Mouse (Mus musculus) mouse trophoblast stem cell (cell line): ENCODE data around the gene Rnf151.
"Not testable (repeated sequence)": the region's sequence is repeated elsewhere in the genome, so short reads cannot be mapped to it uniquely, and the experiment has no call there.

Source experiments
- in situ Hi-C, 2 experiments: fragments of 300-500 bp; cut with MseI, MboI; formaldehyde crosslinking; loops; 2 replicates in 1 of 2; 3 replicates in 1 of 2; pipeline ENCODE4 v1.15.1; 2025

Rnf151 gene

DNA sequence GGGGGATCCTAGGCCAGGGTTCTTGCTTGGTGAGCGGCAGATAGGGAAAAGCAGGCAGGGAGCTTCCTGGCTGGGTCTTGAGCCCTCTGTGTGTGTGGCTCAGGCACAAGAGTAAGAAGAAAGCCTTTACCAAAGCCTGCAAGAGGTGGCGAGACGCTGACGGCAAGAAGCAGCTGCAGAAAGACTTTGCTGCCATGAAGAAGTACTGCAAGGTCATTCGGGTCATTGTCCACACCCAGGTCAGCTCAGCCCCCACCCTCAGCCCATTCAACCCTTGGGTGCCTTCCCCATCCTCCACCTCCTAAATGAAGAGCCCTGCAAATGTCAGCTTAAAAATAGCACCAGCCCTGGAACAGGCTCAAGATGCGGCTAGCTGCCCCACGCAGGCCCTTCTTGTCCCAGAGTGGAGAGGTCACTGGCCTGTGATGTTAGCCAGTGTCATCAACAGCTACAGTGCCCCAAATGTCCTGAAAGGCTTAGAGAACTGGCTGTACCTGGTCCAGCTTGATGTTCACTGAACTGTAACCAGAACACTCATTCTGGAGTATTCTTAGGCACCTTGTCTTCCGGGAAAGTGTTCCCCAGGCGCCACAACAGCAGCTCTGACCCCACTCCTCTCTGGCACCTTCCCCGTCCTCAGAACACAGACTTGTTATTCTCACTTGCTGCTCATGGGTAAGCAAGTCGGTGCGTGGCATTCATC lies 14.5 kb upstream of the Rnf151 start:
- in situ Hi-C loops: no loop called here

DNA sequence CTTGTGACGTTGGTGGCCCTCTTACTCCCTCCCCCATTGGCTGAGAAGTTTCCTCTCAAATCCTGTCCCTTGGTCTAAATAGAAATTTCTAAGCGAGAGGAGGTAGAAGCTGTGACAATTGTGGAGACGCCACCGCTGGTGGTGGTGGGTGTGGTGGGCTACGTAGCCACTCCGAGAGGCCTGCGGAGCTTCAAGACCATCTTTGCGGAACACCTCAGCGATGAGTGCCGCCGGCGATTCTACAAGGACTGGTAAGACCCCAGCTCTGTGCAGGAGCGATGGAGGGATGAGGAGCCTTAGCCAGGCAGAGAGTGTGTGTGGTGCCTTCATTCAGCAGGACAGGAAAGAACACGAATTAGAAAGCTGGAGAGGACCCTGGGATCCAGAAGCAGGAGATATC lies 12.9 kb upstream of the Rnf151 start:
- in situ Hi-C loops: no loop called here

DNA sequence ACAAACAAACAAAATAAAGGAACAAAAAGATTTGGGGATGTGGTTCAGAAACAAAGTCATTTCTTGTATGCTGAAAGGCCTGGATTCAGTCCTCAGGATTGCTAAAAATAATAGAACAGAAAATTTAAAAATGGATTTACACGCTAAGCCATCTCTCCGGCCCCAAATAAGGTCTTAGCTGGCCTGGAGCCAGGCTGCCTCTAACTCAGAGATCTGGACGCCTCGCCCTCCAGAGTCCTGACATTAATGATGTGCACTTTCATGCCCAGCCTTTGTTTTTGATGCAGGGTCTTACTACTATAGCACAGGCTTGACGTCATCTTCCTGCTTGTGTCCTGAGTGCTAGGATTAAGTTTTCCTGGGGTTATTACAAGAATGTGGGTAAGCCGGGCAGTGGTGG lies 11.2 kb upstream of the Rnf151 start:
- in situ Hi-C loops: no loop called here

DNA sequence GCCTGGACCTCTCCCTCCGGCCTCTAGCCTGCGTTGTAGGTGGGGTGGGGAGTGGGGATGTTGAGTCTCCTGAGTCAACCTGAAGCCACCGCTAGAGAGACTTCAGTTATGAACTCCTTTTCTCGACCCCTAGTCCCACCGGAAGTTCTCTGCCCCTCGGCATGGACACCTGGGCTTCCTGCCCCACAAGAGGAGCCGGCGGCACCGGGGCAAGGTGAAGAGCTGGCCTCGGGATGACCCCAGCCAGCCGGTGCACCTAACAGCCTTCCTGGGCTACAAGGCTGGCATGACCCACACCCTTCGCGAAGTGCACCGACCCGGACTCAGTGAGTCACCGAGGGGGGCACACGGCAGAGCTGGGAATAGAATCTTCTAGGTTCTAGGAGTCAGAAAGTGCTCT lies 10.3 kb upstream of the Rnf151 start:
- in situ Hi-C loops: no loop called here

DNA sequence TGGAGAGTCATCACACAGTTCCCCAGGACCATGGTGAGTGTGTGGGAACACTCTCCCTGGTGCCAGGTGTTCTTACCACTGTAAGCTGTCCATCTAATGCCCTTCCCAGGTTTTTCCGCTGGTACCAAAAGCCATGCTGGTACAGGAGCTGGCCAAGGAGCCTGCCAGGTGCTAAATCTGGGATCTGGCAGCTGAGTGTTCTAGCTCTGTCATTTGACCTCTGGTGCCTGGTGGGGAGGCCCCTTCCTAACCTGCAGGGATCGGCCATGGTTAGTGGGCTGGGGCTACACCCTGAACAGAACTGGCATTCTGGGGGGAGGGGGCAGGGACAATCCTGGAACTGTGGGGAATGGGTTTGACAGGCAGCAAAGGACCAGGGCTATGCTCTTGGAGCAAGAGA lies 9.8 kb upstream of the Rnf151 start, which contains the start of gene Rpl3l:
Rpl3l (plus strand) TSS at position 203 of the 400 bp plus-strand sequence.
- in situ Hi-C loops: no loop called here

DNA sequence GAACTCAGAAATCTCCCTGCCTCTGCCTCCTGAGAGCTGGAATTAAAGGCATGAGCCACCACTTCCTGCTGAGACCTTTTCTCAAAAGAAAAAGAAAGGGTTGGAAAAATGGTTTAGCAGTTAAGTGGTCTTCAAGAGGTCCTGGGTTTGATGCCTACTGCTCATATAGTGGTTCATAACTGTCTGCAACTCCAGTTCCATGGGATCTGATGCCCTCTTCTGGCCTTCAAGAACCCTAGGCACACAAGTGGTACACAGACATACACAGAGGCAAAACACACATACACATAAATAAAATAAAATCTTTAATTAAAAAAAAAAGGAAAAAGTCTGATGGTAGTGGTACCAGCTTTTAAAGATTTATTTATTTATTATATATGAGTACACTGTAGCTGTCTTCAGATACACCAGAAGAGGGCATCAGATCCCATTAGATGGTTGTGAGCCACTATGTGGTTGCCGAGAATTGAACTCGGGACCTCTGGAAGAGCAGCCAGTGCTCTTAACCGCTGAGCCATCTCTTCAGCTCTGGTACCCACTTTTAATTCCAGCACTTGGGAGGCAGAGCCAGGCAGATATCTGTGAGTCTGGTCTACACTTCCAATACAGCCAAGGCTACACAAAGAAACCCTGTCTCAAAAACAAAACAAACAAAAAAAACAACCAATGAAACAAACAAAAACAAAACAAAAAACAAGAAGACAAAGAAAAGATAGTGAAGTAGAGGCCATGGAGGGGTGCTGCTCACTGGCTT lies 8.0 kb upstream of the Rnf151 start:
- in situ Hi-C loops: no loop called here

DNA sequence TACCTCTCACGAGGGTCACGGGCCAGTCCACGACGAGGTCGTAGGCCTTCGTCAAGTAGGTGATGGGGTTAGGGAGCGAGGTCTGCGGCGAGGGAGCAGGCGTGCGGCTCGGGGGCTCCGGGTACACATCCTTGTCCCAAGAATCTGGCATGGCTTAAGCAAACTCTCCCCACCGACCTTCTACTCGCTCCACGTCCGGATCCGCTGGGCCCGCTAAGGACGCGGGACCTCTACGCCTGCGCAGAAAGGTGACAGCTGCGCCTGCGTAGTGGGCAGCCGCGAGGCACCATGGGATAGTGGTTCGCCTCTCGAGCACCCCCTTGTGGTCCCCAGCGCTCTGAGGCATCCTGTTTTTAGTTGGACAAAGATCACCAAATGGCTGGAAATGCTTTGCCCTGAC lies 6.3 kb upstream of the Rnf151 start, which contains the start of gene Ndufb10:
Ndufb10 (minus strand) TSS at position 295 of the 400 bp plus-strand sequence.
- in situ Hi-C loops: no loop called here

DNA sequence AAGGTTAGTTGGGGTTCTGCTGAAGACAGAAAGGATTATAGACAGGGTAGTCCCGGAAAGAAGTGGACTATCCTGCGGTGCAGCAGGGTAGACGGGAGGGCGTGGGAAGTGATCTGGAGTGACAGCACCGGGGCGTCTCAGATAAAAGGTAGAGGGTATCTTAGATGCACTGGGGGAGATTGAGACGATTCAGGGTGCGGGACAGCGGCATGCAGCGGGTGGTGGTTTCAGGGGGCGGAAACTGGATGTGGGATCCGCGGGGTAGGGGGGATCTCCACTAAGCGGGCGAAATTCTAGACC lies 6.0 kb upstream of the Rnf151 start:
- in situ Hi-C loops: no loop called here

DNA sequence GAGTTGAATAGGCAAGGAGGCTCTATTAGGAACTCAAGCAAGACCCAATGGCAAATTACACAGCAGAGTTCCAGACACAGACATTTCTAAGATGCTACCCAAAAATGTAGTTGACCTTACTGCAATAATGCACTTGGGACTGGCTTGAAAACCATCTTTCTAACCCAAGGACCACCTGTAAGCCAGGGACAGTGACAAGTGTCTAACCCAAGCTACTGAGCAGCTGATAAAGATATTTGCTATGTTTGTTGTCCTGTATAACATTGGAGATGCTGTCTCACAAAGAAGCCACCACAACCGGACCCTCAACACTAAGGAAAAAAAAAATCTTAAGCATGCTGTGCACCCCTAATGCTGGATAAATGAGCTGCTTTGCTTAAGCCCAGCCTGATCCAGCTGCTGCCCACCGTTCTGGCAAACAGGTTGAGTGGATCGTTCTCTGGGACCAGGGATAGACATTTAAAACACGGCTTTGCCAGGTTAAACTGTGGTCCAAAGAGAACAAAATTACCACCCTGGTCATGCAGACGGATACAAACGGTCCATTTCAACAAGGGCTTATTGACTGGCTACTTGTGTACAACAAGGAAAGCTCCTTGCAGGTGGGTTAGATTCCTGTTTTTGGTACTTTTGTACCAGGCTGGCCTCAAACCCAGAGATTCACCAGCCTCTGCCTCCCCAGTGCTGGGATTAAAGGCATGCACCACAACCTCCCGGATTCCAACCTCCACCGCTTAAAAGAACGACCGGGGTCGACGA lies 5.4 kb upstream of the Rnf151 start:
- in situ Hi-C loops: no loop called here

DNA sequence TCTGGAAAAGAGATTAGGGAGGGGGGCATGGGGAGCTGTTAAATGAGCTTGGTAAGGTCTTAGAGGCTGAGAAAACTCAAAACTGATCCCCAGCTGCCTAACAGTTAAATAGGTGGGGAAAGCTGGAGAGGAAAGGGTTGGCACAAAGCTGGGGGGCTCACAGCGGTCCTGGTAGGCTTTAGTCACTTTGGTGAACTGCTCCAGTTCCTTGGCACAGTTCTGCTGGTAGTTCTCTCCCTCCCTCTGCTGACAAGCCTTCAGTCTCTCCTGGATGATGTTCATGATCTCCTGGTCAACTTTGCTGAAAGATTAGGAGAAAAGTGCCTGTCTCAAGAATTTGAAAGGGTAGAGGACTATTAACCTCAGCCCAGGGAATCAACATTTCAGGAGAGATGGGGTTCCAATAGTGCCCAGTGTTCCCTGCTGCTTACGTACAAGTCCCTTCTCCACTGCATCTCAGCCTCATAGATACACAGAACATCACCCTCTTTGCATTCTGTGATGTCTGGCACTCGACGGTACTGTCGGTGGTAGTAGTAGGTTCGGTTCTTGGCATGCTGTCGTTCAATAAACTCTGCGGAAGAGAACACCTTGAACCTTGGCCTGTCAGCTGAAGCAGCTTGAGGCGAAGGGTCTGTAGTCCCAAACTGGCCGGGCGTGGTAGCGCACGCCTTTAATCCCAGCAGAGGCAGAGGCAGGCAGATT lies 4.5 kb upstream of the Rnf151 start:
- in situ Hi-C loops: no loop called here

DNA sequence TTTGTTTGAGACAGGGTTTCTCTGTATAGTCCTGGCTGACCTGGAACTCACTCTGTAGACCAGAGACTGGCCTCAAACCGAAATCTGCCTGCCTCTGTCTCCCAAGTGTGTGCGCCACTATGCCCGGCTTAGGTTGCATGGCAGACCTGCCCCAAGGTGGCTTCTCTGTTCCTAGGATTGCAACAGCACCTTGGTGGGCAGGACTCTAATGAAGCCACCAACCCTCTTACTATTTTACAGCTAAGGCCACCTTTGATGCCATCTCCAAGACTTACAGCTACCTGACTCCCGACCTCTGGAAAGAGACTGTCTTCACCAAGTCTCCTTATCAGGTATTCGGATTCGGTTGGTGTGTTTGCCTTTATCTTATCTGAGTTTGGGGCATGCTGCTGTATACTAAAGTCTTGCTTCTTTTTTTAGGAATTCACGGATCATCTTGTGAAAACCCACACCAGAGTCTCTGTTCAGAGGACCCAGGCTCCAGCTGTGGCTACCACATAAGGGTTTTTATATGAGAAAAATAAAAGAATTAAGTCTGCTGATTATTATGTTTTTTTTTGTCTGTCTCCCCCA lies 3.6 kb upstream of the Rnf151 start:
- in situ Hi-C loops: not testable (repeated sequence)

DNA sequence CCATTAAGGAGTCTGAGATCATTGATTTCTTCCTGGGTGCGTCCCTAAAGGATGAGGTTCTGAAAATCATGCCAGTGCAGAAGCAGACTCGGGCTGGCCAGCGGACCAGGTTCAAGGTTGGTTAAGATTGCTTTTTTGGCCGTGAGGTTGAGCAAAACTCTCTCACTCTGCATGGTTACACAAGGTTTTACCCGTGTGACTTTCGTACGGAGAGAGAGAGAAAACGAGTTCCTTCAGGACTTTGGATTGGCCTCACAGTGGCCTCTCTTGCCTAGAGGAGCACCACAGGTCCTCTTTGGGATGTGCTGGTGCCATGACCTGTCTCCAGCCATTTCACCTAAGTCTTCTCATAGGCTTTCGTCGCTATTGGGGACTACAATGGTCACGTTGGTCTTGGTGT lies 2.8 kb upstream of the Rnf151 start:
- in situ Hi-C loops: not testable (repeated sequence)

DNA sequence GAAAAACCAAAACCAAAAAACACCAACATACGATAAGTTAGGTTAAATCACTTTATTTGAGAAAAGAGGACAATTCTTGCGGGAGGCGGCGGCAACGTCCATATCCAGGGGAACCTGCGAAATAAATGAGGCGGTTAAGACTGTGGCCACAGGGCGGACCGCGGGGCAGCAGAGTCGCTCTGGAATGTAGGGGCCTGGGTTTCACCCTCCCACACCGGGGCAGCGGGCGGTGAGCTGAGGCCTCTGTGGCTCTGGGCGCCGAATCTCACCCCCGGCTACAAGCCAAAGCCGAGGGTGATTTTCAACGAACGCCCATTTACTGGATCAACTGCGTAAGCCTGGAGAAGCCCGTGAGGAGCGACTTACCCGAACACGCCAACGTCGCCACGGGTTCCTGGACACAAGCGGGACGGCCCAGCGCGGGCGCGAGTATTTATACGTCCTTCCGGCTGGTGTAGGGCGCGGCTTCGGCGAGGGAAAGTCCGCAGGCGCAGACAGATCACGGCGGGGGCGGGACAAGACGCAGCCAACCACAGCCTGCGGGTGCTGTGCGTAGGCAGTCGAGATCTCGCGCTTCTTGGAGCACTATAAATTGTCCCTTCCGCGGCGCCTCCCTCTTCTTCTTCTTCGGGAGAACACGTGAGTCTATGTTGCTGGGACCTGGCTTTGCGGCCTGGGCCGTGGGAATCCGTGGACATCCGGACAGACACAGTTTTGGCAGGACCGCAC lies 1.8 kb upstream of the Rnf151 start:
- in situ Hi-C loops: no loop called here

DNA sequence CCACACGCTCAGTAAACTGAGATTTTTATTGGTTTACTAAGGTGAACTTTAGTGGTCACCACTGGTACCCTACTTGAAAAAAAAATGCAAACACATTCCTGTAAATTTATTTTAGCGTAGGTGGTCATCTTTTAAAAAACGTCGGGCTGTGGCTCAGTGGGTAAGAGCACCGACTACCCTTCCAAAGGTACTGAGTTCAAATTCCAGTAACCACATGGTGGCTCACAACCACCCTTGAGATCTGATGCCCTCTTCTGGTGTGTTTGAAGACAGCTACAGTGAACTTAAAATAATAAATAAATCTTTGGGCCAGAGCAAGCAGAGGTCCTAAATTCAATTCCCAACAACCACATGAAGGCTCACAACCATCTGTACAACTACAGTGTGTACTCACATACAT lies 1.1 kb upstream of the Rnf151 start:
- in situ Hi-C loops: not testable (repeated sequence)

DNA sequence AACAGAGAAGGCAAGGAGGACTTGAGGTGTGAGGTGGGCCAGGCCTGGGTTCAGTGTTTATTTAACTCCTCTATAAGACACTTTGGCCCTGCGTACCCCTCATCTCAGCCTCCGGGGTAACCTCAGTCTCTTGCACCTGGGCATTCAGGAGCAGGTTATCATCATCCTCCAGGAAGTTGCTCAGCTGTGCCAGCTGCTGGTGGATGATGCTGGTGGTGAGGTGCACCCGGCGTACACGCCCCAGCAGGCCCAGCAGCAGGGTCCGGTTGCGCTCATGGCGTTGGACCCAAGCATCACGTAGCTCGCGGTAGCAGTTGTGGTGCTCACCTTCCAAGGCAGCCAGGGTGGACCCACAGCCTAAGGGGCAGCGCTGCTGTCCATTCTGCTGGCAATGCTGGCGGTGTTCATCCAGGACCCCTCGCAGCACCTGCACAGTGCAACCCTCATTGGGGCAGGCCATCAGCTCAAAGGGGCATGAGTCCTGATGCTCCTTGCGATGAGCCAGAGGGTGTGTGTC lies 1.6 kb downstream of the Rnf151 start:
- in situ Hi-C loops: no loop called here

DNA sequence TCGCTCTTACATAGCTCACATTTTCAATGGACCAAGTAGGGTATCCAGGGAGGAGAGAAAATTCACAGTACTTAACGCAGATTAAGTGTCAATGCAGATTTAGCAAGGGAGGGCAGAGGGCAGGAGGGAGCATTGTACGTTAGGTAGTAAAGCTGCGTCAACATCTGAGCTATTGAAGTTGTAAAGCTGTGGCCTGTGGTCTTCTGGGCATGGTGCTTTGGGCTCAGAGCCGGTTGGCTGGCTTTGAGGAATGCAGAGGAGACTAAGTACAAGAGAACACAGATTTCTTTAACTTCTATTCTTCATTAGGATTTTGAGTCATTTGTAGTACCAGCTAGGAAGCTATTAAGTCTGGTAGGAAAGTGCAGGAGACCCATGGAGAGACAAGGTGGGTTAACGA lies 2.3 kb downstream of the Rnf151 start:
- in situ Hi-C loops: no loop called here

DNA sequence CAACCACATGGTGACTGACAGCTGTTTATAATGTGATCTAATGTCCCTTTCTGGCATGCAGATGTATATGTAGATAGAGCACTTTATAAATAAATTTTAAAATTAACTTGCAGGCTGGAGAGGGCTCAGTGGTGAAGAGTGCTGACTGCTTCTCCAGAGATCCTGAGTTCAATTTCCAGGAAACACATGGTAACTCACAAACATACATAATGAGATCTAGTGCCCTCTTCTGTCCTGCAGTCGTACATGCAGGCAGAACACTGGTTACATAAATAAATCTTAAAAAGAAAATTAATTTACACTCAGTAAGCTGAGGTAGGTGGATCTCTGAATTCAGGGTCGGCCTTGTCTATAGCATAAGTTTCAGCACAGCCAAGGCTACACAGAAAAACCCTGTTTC lies 9.2 kb downstream of the Rnf151 start:
- in situ Hi-C loops: no loop called here

DNA sequence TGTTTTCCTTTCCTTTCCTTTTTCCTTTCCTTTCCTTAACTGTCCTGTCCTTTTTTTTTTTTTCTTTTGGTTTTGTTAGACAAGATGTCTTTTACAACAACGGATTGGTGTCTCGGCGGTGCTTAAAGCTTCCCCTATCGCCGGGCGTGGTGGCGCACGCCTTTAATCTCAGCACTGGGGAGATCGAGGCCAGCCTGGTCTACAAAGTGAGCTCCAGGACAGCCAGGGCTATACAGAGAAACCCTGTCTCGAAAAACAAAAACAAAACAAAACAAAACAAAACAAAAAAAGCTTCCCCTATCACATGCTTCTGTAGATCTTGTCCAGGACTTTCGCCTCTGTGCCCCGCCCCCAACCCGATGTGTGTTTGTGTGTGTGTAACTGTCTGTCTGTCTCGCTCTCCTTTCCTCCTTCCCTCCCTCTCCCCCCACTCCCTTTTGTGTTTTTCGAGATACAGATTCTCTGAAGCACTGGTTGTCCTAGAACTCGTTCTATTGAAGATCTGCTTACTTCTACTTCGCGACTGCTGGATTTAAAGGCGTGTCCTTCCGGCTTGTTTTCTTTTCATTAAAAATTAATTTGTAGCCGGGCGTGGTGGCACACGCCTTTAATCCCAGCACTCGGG lies 9.9 kb downstream of the Rnf151 start:
- in situ Hi-C loops: no loop called here

DNA sequence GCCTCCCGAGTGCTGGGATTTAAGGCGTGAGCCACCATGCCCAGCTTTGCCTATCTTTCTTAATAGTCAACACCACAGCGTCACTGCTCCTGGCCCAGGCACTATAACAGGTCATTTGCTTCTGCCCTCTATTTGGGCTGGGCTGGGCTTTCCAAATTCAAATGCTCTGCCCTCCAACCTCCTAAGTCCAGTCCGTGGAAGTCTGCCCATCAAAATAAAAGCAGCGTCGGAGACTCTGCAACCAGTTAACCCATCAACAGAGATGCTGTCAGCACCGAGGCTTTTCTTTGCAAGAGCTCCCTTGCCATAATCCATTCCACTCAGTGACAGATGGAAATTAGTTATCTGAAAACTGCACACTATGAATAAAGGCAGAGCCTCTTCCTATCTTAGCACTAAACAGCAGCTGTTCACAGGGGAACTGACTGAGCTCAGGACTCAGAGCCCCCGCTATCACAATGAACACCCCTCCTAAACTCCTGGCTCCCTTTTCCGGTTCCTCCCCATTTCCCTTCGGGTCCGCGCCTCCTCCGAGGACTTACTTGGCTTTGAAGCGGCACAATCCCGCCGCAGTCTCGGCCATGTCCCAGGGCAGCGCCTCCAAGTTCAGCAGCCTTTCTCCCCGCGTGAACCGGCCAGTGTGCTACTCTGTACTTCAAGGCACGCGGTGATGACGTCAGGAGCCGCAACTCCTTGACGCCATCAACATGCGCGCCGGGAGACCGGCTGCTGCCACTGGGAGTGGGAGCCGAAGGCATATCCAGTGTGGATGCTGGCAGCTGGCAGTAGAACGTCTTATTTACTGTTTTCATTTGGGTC lies 10.7 kb downstream of the Rnf151 start, which contains the start of gene Tbl3:
Tbl3 (minus strand) TSS at position 679 of the 819 bp plus-strand sequence.
- in situ Hi-C loops: no loop called here
